Mouse (Mus musculus) kidney, adult 11 months (tissue): ENCODE data around the gene Txnrd1.

Experiments
- DNase-seq: peaks from one replicate; pipeline ENCODE4 v3.0.0; 2022

Gene Txnrd1

DNA sequence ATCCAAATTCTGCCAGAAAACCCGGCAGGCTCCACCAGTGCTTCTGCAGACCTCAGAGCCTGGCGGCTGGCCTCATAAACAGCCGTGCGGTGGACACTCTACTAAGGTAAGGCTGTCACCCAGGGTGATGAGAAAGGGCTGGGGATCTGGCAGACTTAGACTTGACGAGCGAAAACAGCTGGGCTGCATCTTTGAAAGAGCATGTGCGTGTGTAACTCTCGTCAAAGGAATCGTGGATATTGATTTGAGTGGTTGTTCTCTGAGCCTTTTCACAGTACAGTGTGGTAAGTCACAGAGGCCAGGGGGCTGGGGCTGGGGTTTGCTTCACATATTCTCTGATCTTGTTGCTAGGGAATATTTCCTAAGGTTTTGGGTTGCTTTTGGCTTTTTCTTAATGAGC lies at the start of gene Txnrd1:
TSS of gene Txnrd1 (plus strand) at position 26 of the 400 bp plus-strand sequence.
- no peak for DNase-seq

DNA sequence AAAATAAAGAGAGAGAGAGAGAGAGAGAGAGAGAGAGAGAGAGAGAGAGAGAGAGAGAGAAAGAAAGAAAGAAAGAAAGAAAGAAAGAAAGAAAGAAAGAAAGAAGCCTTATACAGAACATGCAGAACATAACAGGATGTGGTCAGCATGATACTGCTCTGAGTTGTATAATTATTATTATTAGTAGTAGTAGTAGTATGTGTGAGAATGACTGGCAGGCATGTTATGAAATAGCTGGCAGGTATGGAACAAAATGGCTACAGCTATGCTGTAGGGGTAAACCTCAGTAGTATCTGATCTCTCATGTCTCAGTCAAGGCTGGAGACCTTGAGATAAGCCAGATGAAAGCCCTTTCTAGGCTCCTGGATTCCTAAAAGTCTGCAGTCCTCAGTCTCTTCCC lies 44.6 kb upstream of the Txnrd1 start:
- no peak for DNase-seq

DNA sequence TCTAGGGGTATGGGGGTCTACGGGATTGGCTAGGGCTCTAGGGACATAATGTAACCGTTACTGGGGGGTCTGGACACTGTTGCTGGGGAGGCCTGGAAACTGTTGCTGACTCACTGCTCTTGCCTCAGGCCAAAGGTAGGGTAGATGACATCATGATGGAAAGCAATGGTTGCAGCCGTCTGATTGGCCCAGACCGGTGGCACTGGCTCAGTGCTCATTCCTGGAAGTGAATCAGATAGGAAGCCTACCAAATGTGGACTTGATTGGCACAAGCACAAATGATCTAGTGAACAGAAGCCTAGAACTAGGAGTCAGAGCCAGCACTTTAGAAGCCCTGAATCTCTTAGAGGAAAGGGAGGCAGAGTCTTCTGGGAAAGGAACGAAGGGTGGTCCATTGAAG lies 43.2 kb upstream of the Txnrd1 start:
- no peak for DNase-seq

DNA sequence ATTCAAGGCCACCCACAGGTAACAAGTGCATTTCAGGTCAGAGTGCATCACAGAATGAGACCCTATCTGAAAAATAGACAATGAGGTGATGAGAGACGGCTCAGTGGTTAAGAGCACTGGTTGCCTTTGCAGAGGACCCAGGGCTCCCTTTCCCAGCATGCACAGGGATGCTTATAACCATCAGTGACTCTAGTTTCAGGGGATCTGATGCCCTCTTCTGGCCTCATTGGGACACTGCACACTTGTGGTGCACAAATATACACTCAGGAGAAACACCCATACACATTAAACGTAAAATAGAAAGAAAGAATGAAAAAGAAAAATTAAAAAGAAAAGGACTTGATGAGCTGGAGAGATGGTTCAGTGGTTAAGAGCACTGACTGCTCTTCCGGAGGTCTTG lies 42.0 kb upstream of the Txnrd1 start:
- no peak for DNase-seq

DNA sequence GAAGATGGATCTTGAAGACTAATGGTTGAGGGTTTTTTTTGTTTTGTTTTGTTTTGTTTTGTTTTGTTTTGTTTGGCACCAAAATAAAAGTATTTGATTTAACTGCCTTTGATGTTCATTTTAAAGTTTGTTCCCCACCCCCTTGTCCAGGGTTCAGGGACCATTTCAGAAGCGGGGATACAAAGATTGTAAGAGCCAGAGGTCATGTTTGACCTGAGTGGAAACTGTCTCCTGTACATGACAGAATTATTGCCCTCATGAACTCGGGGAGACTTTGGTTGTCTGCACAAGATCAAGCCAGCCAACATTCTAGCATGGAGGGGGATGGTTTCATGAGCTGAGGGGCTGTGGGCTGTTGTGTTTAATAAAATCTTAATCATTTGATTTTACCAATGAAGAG lies 41.4 kb upstream of the Txnrd1 start:
- no peak for DNase-seq

DNA sequence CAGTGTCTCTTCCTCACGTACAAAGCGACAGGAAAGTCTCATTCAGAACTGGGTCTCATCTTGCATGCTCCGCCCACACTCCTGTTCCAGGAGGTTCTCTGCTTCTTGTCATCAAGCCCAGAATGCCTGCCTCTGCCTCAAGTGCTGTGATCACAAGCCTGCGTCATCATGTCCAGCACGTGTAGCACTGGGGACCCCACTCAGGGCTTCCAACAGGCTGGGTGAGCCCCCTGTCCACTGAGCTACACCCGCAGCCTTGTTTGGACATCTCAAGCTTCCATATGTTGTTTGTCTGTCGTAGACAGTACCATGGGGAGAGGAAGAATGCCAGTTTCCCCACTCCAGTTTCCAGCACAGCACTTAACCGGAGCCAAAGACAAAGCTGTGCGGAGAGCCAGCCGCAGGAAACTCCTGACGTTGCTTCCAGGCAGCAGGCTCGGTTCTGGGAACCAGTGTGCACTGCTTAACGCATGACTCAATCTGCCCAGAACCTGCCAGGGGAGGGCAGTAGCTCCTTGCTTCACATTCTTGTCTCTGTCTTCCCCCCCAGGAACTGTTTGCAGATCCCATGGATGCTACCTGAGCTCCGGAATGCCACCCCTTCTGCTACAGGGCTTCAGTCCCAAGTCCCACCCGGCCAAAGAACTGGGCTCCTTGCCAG lies 38.5 kb upstream of the Txnrd1 start:
- DNase-seq = peak; percentile 65

DNA sequence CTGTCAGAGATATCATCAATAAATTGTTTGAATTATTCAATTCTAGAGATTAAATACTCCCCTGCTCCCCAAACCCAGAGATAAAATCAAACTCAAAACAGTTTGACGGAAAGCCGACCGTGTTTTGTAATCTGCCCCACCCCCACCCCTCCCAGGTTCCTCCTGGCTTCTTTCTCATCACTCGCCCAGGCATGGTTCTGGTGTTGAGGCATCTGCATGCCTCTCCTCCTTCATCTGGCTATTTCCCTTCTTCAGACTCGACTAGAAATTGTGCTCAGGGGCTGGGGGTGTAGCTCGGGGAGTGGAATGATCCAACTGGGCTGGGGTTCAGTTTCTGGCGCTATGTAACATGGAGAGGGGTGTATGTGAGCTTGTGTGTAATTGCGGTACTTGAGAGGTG lies 38.0 kb upstream of the Txnrd1 start:
- no peak for DNase-seq

DNA sequence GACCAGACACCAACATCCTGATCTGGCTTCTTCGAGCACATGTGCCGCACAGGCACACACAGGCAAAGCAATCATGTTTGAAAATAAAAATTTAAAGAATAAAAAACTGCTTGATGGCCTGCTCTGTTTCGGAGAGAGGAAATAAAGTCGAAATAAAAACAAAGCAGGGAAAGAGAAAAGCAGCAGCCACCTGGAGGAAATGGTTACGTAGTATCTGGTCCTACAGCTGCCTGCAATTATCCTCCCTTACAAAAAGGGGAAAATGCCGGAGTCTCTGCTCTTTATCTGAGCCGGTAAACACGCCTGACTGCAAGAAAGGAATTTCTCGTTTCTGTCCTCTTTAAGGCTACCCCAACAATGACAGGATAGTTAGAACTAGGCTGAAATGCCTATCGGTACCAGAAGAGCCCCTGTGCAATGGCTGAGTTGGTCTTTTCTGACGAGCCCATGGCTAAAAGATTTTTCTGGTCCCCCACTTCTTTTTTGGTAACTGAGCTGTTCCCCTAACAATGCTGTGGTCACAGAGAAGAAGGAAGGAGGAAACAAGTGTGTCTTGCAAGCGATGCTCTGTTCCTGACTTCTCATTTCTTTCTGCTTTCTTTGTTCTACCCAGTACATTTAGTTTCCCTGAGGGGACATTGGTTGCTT lies 37.2 kb upstream of the Txnrd1 start:
- DNase-seq = no peak

DNA sequence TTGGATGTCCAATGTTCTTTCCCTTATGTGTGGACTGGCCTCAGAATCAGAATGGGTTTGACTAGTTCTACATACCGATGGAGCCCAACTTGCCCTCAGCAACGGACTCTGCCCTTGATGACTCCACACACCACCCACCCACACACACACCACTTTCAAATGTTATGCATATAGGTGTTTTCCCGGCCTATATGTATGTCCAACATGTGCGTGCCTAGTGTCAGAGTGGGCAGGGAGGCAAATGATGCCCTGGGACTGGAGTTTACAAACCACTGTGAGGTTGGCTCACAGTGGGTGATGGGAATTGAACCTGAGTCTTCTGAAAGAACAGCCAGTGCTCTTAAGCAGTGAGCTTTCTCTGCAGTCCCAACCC lies 36.6 kb upstream of the Txnrd1 start:
- no peak for DNase-seq

DNA sequence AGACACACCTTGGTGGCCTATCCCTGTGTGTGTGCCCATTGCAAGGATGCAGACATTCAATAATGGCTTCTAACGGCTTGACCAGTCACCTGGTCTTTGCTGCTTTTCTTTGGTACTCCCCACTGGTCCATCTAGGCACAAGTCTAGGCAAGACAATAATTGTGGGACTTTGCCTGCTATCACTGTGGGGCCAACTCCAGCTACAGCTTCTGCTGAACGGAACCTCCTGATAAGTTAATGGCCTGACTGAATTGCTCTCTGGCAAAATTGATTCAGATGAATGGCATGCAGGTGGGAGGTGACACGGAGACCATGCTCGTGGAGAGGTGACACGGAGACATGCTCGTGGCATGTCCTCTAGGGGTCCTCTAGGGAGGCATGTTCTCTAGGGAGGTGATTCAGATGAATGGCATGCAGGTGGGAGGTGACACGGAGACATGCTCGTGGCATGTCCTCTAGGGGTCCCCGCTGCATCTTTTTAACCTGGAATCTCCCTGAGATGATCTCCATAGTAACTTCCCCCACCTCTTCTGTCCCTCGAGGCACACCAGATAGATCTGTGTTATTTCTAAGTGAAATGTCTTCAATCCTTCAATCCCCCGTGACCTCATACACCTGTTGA lies 35.3 kb upstream of the Txnrd1 start:
- DNase-seq = no peak

DNA sequence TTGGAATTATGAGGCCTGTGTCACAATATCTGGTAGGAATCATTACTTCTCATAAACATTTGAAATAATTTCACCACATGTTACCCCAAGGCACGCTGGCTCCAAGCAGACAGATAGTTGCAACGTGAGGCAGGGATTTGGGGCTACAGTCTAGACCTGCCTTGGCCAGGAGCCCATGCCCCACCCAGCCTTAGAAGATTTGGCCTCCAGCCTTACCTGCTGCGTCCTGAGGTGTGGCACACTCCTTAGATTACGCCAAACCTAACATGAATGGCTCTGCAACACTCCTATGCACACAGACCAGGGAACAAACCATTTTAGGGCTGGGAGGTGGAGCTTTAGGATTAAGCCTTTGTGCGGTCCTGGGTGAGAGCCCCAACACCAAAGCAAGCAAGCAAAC lies 33.7 kb upstream of the Txnrd1 start:
- no peak for DNase-seq

DNA sequence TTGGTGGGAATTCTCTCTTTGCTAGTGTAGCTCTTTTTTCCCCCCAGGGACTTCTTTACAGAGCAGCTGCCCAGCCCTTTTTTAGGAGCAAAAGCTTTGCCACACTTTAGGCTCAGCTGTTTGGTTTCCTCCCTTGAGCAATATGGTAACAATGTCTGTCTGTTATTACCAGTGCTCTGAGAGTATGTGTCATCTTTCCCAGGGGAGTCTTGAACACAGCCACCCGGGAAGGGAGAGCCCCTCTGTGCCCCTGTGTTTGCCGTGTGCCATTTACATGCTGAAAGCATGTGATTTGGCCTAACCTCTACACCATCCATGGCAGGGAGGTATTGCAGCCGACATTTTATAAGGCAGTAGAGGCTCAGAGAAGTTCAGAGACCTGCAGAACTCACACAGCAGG lies 29.4 kb upstream of the Txnrd1 start:
- DNase-seq = no peak

DNA sequence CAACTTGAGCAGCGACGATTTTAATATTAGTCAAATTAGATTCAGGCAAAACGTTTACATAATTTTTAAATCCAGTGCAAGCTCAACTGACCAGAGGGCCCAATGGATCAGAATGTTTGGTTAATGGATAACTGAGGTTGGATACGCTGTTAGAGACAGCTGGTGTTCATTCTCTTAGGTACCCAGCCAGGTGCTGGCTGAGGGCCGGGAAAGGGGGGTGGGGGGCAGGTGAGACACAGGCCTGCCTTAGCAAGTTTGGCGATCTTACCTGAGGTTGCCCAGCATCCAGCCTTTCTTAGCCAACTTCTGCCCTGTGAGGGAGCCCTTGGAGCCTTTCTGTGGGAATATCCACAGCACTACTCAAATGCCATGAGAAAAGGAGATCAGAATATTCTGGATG lies 28.6 kb upstream of the Txnrd1 start:
- DNase-seq = peak; percentile 79

DNA sequence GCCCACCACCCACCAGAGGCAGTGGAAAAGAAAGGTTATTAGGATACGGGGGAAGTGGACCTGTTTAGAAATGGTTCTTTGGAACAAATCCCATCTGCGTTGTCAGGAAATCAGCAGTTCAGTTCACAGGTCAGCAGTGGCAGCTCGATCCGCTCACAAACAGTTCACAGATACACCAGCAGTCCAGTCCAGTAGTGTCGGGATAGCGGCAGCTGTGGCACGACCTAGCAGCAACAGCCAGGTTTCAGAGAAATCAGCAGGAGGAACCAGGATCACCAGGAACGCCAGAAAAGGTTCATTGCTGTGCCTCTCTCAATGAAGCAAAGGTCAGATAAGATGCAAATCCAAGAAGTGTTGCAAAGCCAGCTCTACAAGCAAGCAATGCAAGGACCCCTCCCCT lies 27.3 kb upstream of the Txnrd1 start:
- DNase-seq = peak; percentile 28

DNA sequence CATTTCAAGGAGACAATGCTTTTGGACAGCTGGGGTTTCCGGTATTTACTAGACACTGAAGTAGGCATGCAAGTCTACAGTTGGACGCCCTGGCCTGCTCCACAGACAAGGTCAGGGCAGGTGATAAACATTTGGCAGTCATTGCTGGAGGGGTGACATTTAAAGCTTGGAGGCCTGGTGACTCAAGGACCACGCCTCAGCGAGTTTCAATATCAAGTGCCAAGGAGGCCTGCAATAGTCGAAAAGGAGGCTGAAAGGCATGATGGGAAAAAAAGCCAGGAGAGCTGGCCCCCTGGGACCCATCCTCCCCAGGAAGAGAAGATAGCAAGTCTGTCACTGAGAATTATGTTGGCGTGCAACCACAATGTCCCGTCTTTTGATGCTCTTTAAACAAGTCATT lies 26.5 kb upstream of the Txnrd1 start:
- peak; percentile 27 for DNase-seq

DNA sequence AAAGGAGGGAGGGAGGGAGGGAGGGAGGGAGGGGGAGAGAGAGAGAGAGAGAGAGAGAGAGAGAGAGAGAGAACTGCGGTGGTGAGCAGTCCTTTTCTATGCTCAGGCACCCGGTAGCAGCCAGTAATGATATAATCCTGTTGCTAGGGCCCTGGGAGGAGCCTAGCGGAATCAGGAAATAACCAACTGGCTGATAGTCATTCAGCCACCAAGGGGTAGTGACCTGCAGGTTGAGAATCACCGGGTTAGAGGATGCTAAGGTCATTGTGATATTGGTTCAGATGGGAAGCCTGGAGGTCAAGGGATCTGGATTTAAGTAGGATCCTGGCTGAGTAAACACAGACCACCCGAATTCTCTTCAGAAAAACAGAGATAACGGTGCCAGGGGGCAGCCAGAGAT lies 25.6 kb upstream of the Txnrd1 start:
- DNase-seq = no peak

DNA sequence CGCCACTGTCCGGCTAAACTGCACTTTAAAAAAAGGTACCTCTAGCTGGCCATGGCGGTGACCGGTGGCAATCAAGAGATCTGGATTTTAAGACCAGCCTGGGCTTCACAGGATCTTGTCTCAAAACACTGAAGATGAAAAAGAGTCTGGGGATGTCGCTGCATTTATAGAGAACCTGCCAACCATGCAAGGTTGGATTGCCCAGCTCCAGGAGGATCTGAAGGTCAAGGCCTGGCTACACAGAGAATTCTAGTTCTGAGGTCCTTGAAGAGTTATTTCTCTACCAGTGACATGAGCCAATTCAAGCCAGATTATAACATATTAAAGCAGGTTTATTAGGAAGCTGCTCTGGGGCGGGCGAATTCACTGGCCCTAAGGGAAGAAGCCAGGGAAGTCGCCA lies 24.9 kb upstream of the Txnrd1 start:
- no peak for DNase-seq

DNA sequence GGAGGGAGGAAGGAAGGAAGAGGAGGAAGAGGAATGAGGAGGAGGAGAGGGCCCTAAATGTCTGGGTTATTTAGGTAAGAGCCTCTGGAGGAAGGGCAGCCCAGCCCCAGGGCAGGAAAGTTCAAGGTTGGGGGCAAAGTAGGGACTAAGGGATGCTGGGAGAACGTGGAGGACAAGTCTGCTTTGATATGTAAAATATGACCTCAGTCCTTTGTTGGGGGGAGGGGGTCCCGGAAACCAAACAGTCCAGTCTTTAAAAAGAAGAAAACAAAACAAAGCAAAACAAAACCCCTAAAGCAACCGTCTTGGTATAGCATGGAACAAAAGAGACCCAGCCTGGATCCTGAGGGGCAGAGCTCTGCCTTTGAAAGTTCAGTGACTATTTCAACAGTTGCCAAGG lies 24.4 kb upstream of the Txnrd1 start:
- no peak for DNase-seq

DNA sequence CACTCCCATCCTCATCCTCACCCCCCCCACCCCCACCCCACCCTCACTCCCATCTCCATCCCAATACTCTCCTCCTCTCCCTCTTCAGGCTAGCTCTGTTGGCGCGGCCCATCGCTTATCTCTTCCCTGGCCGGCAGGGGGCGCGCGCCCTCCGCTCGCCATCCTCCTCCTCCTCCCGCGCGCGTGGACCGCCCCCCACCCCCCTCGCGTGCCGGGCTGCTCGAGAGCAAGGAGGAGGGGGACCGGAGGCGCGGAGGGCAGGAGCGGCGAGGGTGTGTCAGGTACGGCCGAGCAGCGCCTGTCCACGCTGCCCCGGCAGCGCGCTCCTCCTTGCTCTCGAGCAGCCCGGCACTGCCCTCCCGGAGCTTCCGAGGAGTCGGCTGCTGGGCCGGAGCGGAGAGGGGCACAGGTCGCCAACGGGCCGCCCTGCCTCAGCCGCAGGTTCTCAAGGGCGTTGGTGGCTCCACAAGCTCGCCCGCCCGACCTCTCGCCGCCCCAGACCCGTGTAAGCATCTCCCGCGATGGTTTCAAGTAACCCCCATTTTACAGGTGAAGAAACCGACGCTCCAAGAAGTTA lies 21.8 kb upstream of the Txnrd1 start:
- peak; percentile 31 for DNase-seq

DNA sequence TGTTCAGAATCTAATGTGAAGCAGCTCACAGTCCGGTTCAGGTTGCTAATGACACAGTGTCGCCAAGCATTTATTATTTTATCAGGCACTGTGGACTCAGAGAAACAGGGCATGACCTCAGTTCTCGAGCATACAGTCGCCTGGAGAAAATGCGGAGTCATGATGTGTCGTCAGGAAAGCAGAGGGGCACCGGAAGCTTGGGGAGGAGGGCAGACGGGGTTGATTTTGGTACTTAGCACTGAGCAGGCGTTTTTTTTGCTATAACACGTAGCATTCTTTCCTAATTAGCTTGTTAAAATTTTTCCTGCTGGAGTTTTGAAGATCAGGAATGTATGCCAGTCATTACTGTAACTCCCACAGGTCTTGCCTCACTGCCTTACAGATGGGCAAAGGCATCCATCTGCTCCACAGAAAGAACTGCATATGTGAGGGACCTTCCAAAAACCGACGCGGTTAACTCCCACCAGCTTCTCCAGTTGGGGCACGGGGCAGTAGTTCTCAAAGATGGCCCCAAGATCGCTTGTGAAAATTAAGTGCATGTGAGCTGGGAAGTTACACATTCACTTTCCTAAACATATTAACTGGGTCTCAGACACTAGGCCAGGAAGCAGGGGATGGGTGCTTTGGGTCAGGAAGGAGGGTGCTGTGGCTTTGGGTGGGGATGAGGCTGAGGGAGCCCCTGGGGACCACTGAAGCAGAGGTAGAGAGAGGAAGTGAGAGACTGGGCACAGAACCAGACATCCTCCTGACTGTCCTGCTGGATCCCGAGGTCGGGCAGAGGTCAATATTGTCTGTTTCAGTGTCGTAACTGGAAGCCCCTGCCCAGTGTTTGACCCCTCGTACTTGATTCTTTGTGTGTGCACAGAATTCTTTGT lies 19.4 kb upstream of the Txnrd1 start:
- DNase-seq = peak; percentile 43

DNA sequence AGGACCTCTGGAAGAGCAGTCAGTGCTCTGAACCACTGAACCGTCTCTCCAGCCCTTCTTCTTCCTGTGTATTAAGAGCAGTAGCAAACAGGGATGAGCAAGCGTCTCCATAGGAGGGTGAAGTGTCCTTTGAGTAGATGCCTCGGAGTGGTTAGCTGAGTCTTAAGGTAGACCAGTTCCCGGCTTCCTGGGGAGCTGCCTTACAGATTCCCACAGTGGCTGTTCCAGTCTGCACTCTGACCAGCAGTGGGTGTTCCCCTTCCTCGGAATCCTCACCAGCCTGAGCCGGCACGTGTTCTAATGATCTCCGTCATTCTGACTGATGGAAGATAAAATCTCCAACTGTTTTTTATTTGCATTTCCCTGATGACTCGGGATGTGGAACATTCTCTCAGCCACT lies 17.3 kb upstream of the Txnrd1 start:
- DNase-seq = no peak

DNA sequence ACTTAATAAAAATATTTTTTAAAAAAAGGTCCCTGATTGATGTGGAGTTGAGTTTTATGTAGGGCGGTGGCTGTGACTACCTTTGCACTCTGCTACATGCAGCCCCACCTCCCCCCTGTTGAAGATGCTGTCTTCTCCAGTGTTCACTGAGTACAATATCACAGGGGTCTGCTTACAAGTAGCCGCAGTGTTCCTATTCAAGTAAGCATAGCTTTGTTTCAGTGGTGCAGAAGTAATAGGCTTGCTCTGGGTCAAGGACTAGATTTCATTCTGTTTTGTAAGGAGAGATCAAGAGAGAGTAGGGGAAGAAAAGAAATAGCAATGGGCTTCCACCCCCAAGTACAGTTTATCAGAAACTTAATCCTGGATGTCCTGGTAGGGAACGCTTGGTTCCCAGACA lies 16.2 kb upstream of the Txnrd1 start:
- no peak for DNase-seq

DNA sequence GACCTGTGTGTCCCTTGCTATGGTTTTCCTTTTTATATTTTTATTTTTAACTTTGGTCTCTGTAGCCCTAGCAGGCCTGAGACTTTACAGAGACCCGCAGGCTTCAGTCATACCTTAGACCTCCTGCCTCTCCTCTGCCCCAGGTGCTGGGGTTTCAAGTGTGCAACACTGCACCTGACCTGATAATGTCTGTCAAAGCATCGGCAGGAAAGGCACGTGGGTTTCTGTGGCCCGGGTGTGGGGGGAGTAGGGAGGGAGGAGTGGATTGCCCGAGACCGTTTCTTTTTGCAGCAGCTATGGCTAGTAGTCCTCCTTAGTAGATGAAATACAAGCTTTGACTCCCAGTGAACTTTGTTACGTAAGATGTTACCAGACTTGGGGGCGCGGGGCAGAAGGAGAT lies 15.8 kb upstream of the Txnrd1 start:
- no peak for DNase-seq
